Mouse (Mus musculus) G1E (cell line): Measurements from ENCODE around the gene Gadd45b.

ENCODE experiments used
- CTCF ChIP-seq: IDR thresholded peaks from 2 replicates; pipeline ENCODE4 v1.5.1; 2012; ENCODE audit warnings: low read depth, low read length, inconsistent platforms, mixed read lengths
- GATA1 ChIP-seq: IDR thresholded peaks from 2 replicates; pipeline ENCODE4 v1.6.1; 2012; ENCODE audit warnings: borderline replicate concordance, low read length, inconsistent platforms, mixed read lengths

DNA sequence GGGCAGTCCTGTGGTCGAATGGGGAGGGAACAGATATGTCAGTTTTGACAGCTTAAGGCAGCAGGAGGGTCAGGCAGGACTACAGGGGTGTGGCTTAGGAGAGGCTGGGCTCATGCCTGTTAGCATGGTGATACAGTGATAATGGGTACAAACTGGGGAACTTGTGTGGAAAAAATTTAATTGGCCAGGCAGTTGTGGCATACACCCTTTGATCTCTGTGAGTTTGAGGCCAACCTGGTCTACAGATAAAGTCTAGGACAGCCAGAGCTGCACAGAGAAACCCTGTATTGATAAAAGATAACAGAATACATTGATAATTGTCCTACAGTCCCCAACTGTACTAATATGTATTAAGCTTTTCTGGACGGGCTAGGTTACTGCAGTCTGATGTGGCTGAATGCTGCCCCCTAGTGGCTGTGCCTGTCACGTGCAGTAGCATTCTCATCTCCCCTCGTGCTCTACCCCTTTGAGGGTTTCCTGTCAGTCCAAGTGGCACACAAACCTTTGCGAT lies 49.7 kb upstream of the Gadd45b start:
- TF ChIP-seq CTCF, result peak; percentile 96
- TF ChIP-seq GATA1, result no peak
